Mouse (Mus musculus): ENCODE data around the gene Jund.

Jund gene

DNA sequence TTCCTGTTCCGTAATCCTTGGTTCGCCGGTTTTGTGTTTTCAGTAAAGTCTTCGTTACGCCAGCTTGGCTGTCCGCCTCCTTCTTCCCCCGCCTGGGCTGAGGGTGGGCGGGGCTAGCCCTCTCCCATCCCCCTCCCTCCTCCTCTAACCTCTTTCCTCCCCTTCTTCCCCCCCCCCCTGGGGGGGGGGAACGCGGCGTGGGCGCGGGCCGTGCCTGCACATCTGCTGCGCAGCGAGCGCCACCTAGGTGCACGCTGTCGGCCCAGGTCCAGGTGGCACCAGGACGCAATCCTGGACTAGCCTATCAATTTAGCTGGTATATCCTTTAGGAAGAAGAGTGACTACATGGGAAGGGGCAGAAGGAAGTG is 1.8 kb downstream of the Jund start:
- DNase-seq = peak; percentile 95

DNA sequence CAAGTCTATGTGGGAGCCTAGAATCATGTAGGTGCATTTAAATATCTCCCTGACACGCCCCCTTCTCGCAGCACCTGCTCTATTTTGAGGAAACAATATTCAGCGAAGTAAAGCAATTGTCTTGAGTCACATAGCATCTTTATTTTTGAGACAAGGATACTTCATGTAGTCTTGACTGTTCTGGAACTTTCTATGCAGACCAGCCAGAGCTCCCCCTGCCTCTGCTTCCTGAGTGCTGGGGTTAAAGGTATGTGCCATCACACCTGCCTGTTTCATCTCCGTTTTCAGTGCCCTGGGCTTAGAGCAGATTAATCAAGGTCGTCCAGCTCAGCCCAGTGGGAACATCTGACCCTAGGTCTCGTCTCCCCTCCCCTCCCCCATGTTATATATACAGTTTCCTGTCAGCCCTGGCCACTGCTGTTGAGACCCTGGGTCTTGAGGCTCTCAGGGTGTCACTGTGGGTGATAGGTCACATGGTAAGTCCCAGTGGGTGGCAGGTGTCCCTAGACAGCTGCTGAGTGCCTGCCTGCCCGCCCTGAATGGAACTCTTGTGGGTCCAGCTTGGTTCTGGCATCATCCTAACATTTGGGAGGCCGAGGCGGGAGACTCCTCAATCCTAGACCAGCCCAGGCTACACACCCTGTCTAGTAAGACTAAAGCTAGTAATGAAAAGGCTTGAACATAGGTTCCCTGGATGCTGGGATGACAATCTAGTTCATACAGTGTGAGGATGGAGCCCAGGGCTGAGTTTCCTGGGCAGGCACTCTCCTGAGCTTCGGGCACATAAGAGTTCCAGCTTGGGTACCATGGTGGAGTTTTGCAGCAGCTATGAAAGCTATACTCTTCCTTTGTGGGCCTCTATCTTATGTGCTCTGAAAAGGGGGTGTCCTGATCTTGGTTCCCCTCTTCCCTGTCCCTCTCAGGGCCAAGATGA is 2.6 kb downstream of the Jund start:
- no peak for DNase-seq

DNA sequence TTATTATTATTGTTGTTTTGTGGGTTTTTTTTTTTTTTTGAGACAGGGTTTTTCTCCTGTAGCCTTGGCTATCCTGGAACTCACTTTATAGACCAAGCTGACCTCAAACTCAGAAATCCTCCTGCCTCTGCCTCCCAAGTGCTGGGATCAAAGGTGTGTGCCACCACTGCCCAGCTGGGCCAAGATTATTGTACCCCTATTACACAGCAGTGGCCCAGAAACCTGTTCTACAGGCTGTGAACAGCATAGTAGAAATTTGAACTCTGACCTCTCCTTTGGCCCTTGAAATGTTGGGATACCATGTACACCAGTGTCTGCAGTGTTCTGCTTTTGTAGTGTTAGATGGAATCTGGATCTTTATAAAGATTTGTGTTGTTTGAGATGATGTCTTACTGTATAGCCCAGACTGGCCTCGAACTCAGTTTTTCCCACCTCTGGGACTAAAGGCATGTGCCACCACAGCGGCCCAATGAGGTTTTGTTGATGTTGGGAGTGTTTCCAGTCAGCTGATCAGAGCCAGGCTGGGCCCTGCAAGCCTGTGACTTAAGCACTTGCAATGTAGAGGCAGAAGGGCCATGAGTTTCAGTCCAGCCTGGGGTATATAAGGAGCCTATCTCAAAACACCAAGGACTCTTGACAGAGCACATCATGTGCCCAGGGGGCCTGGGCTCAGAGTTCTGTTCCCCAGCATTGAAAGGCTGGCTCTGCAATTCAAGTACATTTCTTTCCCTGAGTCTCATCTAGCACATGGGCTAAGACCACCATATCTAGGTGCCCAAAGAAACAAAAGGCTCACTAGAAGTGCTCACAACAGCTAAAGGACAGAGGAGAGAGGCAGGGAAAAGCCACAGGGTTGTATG is 3.5 kb downstream of the Jund start:
- no peak for DNase-seq

DNA sequence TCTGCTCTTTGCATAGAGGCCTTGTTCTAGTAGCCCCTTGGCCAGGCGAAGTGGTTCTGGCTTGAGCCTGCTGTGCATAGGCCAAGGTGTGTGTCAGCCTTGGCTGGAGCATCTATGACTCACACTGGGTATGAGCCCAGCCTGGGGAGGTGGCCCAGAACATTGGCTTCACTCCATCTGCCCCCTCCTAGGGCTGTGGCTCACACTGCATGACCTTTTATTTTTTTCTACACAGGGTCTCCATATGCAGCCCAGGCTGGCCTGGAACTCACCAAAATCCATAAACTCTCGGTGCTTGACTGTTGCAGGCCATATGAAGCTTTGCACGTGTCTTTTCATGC is 4.1 kb downstream of the Jund start:
- DNase-seq = peak; percentile 83

DNA sequence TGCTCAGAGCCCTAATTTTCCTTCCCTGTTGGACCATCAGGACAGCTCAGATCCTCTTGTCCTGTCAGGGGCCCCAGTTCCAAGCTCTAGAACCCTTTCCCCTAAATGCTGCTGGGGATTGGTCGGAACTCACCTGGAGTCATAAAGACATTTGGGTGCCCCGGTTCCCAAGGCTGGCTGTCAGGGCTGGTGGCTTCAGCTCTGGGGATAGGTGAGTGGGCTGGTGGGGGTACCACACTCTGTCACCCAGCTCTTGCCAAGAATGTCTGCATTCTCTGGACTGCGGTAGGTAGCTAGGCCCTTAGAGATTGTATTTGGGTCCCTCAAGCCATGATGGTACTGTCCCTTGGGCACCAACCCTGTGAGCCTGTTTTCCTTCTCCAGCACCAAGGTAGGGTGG is 4.5 kb downstream of the Jund start, which contains the start of gene Iqcn:
Gene Iqcn (plus strand): TSS at position 171 of the 400 bp plus-strand sequence.
- DNase-seq = no peak

DNA sequence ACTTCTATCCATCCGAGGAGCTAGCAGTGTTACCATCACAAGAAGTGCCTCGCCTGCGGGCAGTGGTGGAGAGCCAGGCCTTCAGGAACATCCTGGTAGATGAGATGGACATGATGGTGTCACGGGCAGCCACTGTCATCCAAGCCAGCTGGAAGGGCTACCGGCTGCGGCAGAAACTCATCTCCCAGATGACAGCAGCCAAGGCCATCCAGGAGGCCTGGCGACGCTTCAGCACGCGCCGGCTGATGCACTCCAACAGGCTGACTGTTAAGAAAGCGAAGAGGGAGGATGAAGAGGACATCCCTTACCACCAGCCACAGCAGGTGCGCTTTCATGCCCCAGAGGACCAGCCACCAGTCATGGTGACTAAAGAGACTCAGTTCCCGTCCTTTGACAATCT is 9.5 kb downstream of the Jund start:
- no peak for DNase-seq

DNA sequence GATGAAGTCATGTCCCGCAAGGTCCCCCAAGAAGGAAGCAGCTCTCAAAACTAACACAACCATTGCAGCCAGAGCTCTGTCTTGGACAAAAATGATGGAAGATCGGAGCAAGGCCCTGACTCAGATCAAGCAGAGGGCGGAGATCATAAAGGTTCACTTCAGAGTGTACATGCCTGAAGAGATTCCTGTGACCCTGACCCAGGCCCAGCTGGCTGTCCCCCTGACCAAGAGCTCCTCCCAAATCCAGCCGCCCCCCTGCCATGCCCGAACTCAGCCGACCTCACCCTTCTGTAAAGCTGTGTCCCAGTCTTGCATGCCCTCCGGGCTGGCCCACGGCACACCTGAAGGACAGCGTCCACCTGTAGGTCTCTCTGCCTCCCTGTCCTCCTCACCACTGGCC is 11.0 kb downstream of the Jund start:
- no peak for DNase-seq

DNA sequence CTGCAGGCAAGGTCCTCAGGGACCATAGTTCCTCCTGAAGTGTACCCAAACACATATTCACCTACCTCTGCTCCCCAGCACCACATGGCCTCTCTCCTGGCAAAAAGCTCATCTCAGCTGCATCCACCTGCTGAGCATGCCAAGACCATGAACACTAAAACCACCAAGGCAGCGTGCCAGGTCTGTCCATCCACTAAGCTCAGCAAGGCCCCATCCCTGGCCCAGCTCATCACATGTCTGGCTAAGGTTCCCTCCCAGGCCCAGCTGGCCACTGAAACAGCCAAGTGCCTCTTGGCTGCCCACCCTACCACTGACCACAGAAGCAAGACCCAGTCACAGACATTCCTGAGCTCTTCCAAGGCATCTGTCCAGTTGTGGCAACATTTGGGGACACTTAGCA is 11.5 kb downstream of the Jund start:
- peak; percentile 51 for DNase-seq

DNA sequence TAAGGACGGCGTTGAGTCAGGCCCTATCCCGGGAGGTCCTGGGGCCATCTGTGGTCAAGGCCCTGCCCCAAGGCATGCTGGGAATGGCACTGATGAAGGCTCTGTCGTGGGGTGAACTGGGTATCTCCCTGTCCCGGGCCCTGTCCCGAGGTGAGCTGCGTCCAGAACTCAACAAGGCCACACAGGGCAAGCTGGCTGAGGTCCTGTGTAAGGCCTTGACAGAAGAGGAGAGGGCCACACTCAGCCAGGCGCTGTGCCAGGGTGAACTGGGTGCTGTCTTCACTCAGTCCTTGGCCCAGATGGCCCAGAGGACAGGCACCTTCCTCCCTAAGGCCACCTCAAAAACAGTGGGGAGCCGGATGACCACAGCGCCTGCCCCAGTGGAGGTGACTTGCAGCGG is 12.3 kb downstream of the Jund start:
- no peak for DNase-seq

DNA sequence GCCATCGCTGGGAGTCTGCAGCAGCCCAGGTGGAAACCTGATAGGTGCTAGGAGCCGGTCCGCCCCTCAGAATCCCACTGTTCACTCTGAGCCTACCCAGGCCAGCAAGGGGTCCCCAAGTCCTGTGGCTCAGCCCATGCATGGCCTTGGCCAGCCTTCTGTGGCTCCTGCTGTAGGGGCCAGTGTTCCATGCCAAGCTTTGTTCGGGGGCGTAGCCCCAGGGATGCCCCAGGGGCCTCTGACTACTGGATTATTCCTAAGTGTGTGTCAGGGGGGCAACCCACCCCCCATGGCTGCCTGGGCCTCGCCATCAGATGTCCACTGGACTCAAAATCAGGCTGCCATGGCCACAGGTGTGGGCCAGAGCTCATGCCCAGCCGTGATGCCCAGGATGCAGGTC is 15.2 kb downstream of the Jund start:
- DNase-seq = no peak

DNA sequence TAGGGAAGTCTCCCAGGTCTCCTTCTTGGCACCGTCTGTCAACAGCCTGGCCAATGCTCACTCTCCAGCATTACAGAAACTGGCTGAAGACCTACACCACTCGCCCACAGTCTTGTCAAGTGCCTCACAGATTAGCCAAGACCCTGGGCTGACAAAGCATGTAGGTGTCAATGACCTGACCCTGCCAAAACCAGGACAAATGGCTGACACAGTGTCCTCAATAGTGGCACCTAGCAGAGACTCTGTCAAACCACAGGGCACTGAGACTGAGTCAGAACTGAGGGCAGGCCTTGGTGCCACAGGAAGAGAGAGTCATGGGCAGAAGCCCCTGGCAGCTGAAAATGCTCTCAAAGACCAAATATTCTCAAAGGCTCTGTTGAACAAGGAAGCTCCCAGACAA is 16.3 kb downstream of the Jund start:
- DNase-seq = peak; percentile 1

DNA sequence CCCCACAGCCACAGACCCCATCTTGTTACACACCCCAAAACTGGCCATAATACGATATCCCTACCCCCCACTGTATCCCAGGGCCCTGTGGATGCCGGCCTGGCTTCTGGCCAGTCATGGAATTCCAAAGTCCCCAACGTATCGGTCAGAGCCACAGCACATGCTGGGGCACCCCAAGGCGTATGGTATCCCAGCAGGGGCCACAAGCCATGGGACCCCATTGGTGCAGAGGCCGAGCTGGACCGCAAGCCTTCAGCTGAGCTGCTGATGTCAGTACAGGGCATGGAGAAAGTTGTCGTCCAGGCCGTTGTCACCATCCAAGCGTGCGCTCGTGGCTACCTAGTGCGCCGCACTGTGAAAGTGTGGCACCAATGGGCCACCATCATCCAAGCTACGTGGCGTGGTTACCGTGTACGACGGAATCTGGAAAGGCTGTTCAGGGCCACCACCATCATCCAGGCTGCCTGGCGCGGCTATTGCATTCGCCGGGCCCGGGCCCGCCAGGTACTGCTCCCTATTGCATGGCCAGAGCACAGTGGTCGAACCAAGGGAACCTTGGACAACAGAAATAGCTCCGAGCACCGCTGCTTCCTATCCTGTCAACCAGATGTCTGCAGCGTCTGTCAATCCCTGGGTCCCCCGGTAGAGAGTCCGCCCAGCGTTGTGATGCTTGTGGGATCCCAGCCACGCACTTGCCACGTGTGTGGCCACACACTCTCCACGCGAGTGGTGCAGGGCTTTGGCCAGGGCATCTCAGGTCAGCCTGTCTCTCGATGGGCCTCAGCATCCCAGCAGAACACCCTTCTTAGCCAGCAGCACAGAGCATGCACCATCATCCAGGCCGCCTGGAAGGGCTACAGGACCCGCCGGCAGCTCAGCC is 18.0 kb downstream of the Jund start:
- no peak for DNase-seq

DNA sequence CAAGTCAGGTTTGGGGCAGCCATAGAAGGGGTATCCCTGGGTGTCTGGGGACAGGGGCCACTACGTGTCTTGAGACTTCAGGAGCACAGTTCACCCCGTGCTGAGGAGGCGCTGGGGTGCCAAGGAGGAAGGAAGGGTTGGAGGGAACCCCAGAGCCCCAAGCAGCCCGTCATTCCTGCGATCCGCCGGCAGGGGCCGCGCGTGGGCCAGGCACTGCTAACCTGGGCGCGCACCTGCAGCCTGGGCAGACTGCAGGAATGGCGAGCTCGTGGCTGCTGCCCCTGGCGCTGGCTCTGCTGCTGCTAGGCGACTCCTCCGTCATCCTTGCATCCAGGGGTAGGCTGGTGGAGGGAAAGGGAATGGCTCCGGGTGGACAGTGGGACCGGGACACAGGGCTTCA is 19.5 kb downstream of the Jund start, which contains the start of gene Gm3336:
Gene Gm3336 (plus strand): TSS at position 247 of the 400 bp plus-strand sequence.
- peak; percentile 71 for DNase-seq

DNA sequence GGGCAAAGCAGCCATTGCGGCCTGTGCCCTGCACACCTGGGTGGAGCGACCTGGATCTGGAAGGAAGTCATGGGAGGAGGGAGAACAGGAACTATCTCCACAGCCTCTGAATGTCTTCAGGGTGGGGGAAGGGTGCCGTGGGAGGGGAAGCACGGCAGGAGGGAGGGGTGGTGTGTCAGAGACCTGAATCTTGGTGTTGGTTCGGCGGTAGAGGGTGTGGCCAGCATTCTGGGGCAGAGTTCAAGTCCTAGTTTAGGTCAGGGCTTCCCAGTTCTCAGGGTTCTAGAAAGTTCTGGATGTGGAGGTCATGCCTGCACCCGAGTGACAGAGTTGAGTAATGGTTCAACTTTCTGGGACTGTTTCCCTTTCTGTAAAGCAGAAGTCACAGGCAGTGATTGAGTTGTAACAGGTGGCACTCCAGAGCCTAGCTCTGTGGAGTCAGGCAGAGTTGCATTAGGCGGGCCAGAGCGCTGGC is 21.1 kb downstream of the Jund start:
- peak; percentile 20 for DNase-seq

DNA sequence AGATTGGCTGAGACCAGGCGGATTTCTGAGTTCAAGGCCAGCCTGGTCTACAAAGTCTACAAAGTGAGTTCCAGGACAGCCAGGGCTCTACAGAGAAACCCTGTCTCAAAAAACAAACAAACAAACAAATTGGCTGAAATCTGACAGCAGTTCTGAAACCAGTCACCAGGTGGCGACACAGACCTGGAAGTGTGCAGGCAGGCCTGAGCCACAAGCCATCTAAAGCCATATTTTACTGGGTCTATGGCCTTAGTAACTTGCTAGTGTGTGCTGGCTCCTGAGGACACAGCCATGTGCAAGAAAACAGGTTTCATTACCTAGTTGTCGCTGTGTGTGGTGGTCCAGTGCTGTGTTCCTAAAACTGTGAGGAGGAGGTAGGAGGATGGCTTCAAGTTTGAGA is 22.0 kb downstream of the Jund start:
- DNase-seq = peak; percentile 85

DNA sequence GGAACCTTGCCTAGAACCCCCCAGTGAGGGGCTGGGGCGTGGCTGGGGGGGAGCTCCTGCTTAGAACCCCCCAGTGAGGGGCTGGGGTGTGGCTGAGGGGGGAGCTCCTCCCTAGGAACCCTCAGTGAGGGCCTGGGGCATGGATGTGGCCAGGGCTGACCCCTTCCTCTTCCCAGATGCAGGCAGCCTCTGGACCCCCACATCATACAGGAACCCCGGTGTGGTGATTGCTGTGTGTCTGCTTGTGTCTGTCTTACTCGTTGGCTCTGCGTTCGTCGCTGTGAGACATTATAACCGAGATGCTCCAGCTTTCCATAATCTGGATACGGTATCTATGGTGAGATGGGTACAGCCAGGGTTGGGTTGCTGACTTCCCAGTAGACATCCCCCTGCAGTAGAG is 22.9 kb downstream of the Jund start:
- peak; percentile 7 for DNase-seq

DNA sequence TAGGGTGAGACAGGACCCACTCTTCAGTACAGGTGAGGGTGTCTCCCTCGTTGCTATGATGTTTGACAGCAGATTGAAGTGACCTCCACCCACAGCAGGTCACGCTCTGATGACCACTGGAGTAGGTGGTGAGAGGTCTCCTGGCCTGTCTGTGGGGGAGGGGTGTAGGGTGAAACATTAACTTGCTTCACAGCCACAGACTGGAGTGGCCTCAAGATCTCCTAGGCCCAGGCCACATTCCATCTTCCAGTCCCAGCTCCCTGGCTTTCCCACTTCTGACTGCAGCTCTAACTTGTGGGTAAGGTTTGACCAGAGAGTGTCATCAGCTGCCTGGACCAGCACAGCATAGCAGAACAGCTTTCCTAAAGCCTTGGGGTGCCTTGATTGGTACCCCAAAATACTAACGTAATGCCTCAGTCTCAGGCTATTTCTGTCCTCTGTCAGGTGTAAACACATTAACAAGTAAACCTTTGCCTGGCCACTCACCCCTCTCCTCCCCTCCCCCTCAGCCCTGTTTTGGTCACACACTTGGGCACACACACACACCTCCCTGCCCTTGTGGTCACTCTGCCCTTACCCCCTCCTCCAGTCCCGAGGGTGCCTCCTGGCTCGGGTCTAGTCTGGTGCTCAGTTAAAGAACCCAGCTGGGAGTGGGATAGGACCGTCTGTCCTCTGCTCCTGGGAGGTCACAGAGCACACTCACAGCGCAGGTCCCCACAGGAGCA is 24.9 kb downstream of the Jund start, which contains the start of gene Pde4c:
Gene Pde4c (plus strand): TSS at position 235 of the 725 bp plus-strand sequence.
- peak; percentile 77 for DNase-seq

DNA sequence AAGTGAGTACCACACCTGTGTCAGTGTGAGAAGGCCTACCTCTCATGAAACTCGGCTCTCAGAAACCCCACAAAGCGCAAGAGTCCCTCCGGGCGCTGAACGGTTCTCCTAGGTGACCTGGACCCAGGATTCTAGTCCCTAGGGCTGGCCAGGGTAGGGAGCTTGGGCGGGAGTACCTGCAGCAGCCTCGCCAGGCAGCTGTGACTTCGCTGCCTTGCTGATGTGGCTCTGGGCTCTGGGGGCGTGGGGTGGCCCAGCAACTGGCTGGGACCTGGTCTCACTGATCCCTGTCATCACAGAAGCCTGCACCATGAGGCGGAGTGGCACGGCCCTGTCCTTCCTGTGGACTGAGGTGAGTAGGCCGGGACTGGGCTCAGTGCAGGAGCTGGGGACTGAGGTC is 25.5 kb downstream of the Jund start:
- no peak for DNase-seq

DNA sequence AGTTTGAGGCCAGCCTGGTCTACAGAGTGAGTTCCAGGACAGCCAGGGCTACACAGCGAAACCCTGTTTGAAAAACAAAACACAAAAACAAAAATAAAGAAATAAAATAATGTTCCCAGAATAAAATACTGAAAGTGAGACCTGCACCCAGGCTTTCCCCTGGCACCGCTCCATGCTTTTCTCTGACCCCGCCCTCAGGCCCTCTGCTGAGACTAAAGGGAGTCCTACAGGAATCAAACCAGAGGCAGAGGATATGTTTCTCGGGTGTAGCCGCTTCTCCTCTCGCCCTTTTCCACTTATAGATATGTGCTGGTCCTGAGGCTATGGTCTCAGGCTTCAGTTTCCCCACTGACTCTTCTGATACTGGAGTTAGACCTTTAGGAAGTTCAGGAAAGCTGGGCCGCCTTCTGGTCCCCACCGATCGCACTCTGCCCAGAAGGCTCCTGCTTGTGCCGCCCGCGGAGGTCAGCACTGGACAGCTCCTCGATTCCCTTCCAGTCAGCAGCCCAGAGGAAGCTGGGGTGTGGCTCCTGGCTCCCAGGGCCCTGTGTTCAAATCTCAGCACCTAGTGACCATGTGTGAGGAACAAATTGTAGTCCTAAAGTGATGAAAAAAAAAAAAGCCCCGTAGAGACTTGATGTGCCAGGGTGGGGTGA is 27.2 kb downstream of the Jund start:
- peak; percentile 64 for DNase-seq

DNA sequence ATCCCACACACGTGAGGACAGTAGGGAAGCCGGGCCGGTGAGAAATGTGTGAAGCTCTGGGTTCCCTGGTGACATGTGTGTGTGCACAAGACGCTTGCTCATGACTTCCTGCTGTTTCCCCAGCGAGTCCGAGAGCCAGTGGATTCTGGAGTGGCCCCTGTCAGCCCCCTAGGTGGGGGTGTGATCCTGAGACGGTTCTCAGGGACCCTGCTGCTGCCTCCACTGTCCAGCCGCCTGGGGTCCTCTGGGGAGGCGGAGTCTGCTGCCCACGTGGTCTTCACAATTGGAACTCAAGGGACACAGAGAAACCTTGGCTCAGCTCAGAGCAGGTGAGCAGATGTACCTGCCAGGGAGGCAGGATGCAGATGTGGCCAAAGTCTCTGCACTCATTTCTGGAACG is 28.0 kb downstream of the Jund start:
- DNase-seq = no peak

DNA sequence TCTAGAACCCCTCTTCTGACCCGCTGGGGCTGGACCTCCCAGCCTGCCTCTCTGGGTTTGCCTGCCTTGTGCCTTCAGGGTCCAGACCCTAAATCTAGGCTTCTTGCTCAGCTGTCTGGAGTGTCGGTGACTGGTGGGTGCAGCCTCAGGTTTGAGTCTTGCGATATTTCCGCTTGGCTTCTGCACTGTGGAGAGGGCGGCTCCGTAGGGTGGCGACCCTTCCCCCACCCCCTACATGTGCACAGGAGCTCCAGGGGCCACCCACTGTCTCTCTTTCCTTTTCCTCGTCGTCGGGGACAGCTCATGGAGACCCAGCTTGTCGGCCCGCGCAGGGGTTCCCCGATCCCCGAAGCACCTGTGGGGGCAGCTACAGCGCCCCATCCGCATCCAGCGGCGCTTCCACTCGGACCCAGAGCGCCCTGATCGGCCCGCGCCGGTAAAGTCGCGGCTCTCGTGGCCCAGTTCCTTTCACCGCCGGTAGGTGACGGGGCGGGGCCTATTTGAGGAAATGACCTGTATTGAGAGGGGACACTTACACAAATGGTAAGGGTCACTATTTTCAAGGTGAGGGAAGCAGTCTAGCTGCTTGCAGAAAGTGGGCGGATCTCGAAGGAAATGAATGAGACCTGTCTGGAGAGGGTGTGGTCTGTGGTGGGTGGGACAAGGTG is 31.2 kb downstream of the Jund start:
- DNase-seq = peak; percentile 53
